Mouse (Mus musculus): ENCODE measurements around the gene Mkrn1. TPM values are rescaled to one million over a fixed set of nuclear protein-coding genes. Genes with fewer than 3 reads are reported as not detected.
"Not testable (repeated sequence)": the region's sequence is repeated elsewhere in the genome, so short reads cannot be mapped to it uniquely, and the experiment has no call there.

Mkrn1 gene
- polyA plus RNA-seq, 1 experiment, result 44.3 TPM

GRCm38 (mm10) chr6:39442786-39443287 is 22.6 kb upstream of the Mkrn1 start:
- H3K27me3 ChIP-seq (ENCODE audit: control insufficient read depth, insufficient read depth, low read length), result no peaks in the 10 kb centered on the region
- TF ChIP-seq CTCF (IDR thresholded peaks at IDR 0.05; ENCODE audit: borderline replicate concordance, control insufficient read depth, extremely low read depth, insufficient read depth, low read length, poor library complexity), result no peak
- no peak for TF ChIP-seq POLR2A (IDR thresholded peaks at IDR 0.05; ENCODE audit: control insufficient read depth, extremely low read depth, insufficient read depth, low read length, poor library complexity)
- DNase-seq, result no peak
- H3K36me3 ChIP-seq (ENCODE audit: control insufficient read depth, insufficient read depth, low read length), result no peaks in the 10 kb centered on the region
- no peaks in the 10 kb centered on the region for H3K4me1 ChIP-seq (replicated peaks; ENCODE audit: control insufficient read depth, insufficient read depth, low read length)
- H3K27ac ChIP-seq (ENCODE audit: control insufficient read depth, insufficient read depth, low read length), result no peak overlapping the region
- H3K4me3 ChIP-seq (ENCODE audit: control insufficient read depth, insufficient read depth, low read length), result no peak overlapping the region

DNA sequence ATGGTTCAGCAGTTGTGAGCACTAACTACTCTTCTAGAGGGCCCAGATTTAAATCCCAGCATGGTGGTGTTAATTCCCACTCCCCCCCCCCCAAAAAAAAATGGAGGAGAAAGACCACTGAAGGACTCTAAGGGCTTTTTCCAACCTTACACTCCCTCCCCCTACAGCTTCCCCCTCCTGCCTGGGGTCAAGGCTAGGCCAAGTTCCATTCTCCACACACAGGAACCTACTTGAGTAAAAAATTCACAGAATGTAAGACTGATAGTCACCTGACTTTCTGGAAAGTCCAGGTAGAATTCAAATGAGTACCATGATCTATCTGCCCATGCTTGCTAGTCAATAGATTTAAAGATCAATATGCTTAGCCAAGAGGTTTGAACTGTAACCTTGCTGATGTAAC is 19.9 kb upstream of the Mkrn1 start:
- H3K27me3 ChIP-seq (ENCODE audit: control insufficient read depth, insufficient read depth, low read length), result no peaks in the 10 kb centered on the region
- TF ChIP-seq POLR2A (IDR thresholded peaks at IDR 0.05; ENCODE audit: control insufficient read depth, extremely low read depth, insufficient read depth, low read length, poor library complexity) (no peak), CTCF (IDR thresholded peaks at IDR 0.05; ENCODE audit: borderline replicate concordance, control insufficient read depth, extremely low read depth, insufficient read depth, low read length, poor library complexity) (no peak)
- H3K27ac ChIP-seq (ENCODE audit: control insufficient read depth, insufficient read depth, low read length), result no peak overlapping the region
- no peaks in the 10 kb centered on the region for H3K4me1 ChIP-seq (replicated peaks; ENCODE audit: control insufficient read depth, insufficient read depth, low read length)
- H3K4me3 ChIP-seq (ENCODE audit: control insufficient read depth, insufficient read depth, low read length), result no peak overlapping the region
- no peaks in the 10 kb centered on the region for H3K36me3 ChIP-seq (ENCODE audit: control insufficient read depth, insufficient read depth, low read length)
- DNase-seq, result no peak

- not testable (repeated sequence) for H3K4me3 ChIP-seq (ENCODE audit: control insufficient read depth, insufficient read depth, low read length); H3K27ac ChIP-seq (ENCODE audit: control insufficient read depth, insufficient read depth, low read length); DNase-seq; H3K4me1 ChIP-seq (replicated peaks; ENCODE audit: control insufficient read depth, insufficient read depth, low read length); H3K36me3 ChIP-seq (ENCODE audit: control insufficient read depth, insufficient read depth, low read length); H3K27me3 ChIP-seq (ENCODE audit: control insufficient read depth, insufficient read depth, low read length)
- 93% methylated on average over 6 of the region's 6 CpGs for WGBS
Observed at GRCm38 (mm10) chr6:39437519-39437918, 17.3 kb upstream of the Mkrn1 start.

DNA sequence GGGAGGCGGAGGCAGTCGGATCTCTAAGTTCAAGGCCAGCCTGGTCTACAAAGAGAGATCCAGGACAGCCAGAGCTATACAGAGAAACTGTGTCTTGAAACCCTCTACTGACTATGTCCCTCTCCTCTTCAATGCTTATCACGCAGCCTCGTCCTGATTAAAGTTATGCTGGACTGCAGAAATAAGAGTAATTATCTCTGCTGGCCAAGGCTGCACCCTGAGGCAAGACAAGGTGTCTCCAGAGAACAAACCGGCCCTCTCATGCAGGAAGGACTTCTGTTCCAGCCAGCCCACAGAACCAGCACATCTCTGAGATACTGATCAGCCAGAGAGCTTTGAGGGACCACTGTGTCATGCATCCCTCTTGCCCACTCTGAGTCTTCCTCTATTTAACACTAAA is 15.6 kb upstream of the Mkrn1 start:
- Histone ChIP-seq H3K36me3 (ENCODE audit: control insufficient read depth, insufficient read depth, low read length) (no peaks in the 10 kb centered on the region), H3K27ac (ENCODE audit: control insufficient read depth, insufficient read depth, low read length) (no peak overlapping the region), H3K27me3 (ENCODE audit: control insufficient read depth, insufficient read depth, low read length) (no peaks in the 10 kb centered on the region), H3K4me1 (replicated peaks; ENCODE audit: control insufficient read depth, insufficient read depth, low read length) (no peaks in the 10 kb centered on the region), H3K4me3 (ENCODE audit: control insufficient read depth, insufficient read depth, low read length) (no peak overlapping the region)
- TF ChIP-seq CTCF (IDR thresholded peaks at IDR 0.05; ENCODE audit: borderline replicate concordance, control insufficient read depth, extremely low read depth, insufficient read depth, low read length, poor library complexity) (no peak), POLR2A (IDR thresholded peaks at IDR 0.05; ENCODE audit: control insufficient read depth, extremely low read depth, insufficient read depth, low read length, poor library complexity) (no peak)
- DNase-seq, result no peak
- 94% methylated on average over 5 of the region's 5 CpGs for WGBS

GRCm38 (mm10) chr6:39434886-39435492 is 14.7 kb upstream of the Mkrn1 start:
- Histone ChIP-seq H3K4me3 (ENCODE audit: control insufficient read depth, insufficient read depth, low read length) (no peak overlapping the region), H3K27ac (ENCODE audit: control insufficient read depth, insufficient read depth, low read length) (no peak overlapping the region), H3K36me3 (ENCODE audit: control insufficient read depth, insufficient read depth, low read length) (no peaks in the 10 kb centered on the region), H3K4me1 (replicated peaks; ENCODE audit: control insufficient read depth, insufficient read depth, low read length) (no peaks in the 10 kb centered on the region), H3K27me3 (ENCODE audit: control insufficient read depth, insufficient read depth, low read length) (no peaks in the 10 kb centered on the region)
- TF ChIP-seq POLR2A (IDR thresholded peaks at IDR 0.05; ENCODE audit: control insufficient read depth, extremely low read depth, insufficient read depth, low read length, poor library complexity) (no peak), CTCF (IDR thresholded peaks at IDR 0.05; ENCODE audit: borderline replicate concordance, control insufficient read depth, extremely low read depth, insufficient read depth, low read length, poor library complexity) (no peak)
- no peak for DNase-seq
- whole genome bisulfite sequencing, result 96% methylated on average over 2 of the region's 2 CpGs

DNA sequence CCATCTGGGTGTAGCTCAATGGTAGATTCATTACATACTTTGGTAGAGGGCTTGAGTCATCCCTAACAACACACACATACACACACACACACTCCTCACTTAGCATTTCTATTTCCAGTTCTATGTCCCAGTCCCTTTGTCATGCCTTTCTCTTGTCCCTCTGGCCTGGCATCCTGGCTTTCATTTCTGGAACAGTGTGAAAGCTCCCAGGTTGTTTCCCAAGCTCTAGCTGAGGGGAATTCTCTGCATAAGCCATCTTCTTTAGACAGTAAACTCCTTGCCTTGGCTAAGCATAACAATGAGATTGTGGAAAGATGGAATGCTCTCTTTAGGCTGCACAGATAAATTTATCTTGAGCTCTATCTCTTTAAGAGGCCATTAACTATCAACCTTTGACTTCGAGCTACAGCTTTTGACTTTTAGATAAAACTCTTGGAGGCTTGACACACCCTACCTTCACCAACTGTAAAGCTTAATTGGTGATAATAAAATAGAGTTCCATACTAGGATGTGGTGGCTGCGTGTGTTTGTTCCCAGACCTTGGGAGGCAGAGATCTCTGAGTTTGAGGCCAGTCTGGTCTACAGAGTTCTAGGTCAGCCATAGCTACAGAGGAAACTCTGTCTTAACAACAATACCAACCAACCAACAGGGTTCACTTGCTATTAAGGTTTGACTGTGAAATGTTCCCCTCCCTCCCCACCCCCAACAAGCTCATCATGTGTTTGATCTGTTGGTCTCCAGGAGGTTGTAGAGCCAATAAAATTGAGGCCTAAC is 14.0 kb upstream of the Mkrn1 start:
- Histone ChIP-seq H3K27ac (ENCODE audit: control insufficient read depth, insufficient read depth, low read length) (no peak overlapping the region), H3K36me3 (ENCODE audit: control insufficient read depth, insufficient read depth, low read length) (no peaks in the 10 kb centered on the region), H3K4me3 (ENCODE audit: control insufficient read depth, insufficient read depth, low read length) (no peak overlapping the region), H3K27me3 (ENCODE audit: control insufficient read depth, insufficient read depth, low read length) (no peaks in the 10 kb centered on the region), H3K4me1 (replicated peaks; ENCODE audit: control insufficient read depth, insufficient read depth, low read length) (no peaks in the 10 kb centered on the region)
- no peak for TF ChIP-seq POLR2A (IDR thresholded peaks at IDR 0.05; ENCODE audit: control insufficient read depth, extremely low read depth, insufficient read depth, low read length, poor library complexity)
- no peak for TF ChIP-seq CTCF (IDR thresholded peaks at IDR 0.05; ENCODE audit: borderline replicate concordance, control insufficient read depth, extremely low read depth, insufficient read depth, low read length, poor library complexity)
- DNase-seq, result no peak
- WGBS, result 92% methylated on average over 2 of the region's 2 CpGs
